Mouse (Mus musculus) retina, adult 2 months (tissue): ENCODE results near the gene Helz2.

Experiments
- DNase-seq: peaks from one replicate; pipeline ENCODE4 v3.0.0-alpha.2; 2012; ENCODE audit warnings: low read depth, low spot score

Helz2 gene

DNA sequence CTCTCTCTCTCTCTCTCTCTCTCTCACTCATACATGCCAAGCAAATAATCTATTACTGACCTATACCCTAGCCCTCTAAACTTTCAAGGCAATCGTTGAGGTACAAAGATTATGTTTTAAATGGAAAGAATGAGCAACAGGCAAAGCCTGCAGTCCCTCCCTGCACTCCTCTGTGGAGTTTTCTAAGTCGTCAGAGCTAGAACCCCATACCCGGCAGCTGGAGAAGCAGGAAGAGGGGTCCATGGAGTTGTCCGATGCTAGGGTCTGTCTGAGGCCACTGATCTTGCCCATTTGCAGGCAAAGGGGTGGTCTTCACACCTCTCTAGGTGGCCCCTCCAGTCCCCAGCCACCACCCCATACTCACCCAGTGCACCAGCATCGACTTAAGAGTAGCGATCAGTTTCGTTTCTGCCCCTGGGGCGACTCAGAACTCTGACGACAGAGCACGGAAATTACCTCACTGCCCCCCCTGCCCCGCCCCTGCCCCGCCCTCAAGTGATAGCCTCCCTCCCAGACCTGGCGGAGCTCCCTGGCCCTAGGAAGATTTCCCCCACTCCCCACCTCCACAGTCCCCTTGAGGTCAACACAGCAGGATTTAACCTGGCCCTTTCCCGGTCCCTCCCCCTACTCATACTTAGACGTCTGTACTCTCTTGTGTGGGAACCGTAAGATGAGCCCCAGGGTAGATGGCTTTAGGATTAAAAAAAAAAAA, at the start of gene Helz2:
Helz2 (minus strand) TSS at position 426 of the 712 bp plus-strand sequence.
- no peak for DNase-seq

DNA sequence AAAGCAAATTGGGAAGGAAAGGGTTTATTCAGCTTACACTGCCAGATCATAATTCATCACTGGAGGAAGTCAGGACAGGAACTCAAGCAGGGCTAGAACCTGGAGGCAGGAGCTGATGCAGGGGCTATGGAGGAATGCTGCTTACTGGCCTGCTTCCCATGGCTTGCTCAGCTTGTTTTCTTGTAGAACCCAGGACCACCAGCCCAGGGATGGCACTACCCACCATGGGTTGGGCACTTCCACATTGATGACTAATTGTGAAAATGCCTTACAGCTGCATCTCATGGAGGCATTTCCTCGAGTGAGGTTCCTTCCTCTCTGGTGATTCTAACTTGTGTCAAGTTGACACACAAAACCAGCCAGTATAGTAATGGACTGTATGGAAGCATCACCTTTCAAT, 49.1 kb upstream of the Helz2 start:
- DNase-seq = no peak

- no peak for DNase-seq
Observed at GRCm38 (mm10) chr2:181288691-181289090, 46.9 kb upstream of the Helz2 start.

DNA sequence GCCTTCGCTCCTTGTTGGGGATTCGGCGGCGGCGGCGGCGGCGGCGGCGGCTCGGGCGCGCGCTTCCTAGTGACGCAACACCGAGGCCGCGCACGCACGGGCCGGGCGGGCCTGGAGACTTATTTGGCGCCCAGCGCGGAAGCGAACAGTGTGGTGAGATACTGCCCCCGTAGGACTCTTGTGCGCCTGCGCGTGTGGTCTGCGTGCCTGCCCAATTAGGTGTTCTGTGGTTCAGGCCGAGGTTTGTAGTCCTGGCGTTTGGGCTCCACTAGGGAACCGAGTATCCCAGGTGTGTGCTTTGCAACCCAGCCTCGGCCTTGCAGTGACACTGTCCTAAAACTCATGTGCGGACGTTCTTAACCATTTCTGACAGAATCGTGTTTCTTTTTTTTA, 46.1 kb upstream of the Helz2 start, which contains the start of gene Gmeb2:
Gmeb2 (minus strand) TSS at position 78 of the 393 bp plus-strand sequence.
- DNase-seq = peak; percentile 92

- peak; percentile 53 for DNase-seq
Observed at GRCm38 (mm10) chr2:181287338-181287957, 45.6 kb upstream of the Helz2 start.

DNA sequence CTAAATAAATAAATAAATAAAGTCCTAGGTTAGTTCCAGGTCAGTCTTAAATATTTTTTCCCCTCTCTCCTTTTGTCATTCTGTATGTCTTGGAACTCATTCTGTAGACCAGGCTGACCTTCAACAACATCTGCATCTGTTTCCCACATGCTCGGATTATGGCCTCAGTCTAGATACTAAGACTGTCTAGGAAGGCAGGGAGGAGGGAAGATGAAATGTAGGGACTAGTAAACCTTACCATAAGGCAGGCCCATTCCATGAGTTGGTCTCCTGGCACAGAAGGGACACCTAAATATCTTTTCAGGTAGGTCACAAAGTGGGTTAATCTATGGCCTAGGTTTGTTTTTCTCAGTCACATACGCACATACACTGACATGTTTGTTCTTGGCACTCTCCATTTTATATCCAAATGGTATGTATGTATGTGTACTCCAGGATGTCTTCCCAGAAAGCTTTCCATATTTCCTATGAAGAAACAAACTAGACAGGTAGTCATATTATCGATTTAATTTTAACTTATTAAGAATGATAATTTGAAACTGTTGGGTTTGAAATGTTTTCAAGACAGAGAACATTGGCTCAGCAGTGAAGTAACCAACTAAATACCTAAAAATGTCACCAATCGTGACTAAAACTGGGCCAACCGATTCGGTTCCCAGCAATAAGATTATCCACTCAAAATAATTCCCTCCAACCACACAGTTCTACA, 45.0 kb upstream of the Helz2 start:
- no peak for DNase-seq

DNA sequence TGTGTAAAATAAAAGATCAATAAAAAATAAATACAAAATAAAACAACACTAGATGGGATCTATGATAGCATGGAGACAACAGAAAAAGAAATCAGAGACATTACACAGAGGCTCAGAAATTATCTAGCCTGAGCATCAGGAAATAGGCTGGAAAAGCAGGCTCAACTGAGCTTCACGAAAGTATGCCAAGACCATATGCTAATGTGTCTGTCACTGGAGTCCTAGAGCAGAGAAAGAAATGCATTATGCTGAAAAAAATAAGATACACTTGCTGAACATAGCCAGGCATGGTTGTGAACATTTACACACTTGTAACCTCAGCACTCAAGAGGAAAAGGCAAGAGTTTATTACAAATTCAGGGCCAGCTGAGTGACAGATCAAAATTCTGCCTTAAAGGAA, 38.1 kb upstream of the Helz2 start:
- no peak for DNase-seq

- DNase-seq = no peak
Observed at GRCm38 (mm10) chr2:181277866-181278265, 36.0 kb upstream of the Helz2 start.

GRCm38 (mm10) chr2:181276766-181277165, 34.9 kb upstream of the Helz2 start:
- no peak for DNase-seq

- DNase-seq = no peak
Observed at GRCm38 (mm10) chr2:181274639-181275038, 32.8 kb upstream of the Helz2 start.

DNA sequence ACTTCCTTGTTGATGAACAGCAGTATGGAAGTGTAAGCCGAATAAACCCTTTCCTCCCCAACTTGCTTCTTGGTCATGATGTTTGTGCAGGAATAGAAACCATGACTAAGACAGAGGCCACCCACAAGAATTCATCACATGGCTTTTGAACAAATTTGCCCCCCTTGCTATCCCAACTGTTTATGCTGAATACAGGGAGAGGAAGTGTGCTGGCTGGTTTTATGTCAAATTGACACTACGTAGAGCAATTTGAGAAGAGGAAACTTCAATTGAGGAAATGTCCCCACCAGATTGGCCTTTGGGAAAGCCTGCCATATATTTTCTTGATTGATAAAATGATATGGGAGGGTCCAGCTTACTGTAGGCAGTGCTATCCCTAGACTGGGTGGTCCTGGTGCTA, 32.0 kb upstream of the Helz2 start:
- no peak for DNase-seq

GRCm38 (mm10) chr2:181272092-181272491, 30.3 kb upstream of the Helz2 start:
- DNase-seq = no peak

DNA sequence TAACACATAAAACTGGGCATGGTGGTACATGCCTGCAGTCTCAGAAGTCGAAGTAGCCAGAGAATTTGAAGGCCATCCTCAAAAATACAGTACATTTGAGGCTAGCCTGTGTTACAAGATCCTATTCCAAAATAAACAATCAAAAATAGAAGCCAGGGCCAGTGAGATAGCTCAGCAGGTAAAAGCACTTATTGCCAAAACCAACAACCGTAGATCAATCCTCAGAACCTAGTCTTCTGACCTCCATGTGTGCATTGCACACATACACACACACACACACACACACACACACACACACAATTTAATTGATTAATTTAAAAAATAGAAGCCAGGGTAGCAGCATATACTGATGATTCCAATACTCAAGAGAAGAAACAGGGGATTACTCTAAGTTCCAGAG, 25.0 kb upstream of the Helz2 start:
- no peak for DNase-seq

DNA sequence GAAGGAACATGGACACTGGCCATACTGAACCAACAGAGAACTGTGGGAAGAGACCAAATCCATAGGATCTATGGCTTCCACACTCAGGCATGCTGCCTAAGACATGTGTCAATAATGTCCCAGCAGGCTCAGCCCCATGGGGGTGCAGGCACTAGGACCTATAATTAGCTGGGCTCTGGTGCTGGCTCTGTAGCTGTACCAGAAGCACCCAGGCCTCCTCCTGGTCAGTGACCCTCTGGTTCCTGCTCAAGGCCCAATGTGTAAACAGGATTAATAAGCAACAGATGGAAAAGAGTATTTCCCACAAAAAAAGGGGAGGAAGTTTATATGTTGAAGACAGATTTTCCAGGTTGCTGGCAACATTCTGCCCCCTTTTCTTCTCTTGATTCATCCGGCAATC, 11.4 kb upstream of the Helz2 start:
- DNase-seq = no peak

GRCm38 (mm10) chr2:181251841-181252240, 10.0 kb upstream of the Helz2 start:
- DNase-seq = no peak

DNA sequence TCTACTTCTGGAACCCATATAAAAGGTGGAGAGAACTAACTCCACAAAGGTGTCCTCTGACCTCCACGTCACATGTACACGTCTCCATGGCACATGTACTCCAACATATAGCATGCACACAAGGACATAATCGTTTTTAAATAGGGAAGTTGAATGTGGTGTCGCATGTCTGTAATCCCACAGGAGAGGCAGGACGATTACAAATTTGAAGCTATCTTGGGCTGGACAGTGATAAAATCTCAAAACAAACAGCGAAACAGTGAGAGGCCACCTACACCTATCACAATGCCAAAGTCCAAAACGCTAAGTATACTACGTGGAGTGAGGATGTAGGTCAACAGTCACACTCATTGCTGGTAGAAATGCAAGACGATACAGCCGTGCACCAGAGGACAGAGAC, 7.4 kb upstream of the Helz2 start:
- no peak for DNase-seq

DNA sequence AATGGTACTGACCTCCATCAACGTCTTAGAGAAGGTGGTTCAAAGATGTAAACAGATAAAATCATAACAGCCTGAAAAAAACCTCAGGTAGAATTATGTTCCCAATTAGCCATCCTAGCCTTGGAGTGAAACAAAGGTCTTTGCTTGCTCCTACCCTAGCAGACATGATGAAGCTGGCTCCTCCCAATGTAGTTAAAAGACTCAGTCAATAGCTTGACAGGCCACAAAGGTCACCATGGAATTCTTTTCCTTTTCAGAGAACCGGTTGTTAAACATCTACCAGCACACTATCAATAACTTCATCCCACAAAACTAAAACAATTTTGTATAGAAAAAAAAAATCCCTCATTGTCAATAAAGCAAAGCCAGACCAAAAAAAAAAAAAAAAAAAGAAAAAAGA, 3.2 kb upstream of the Helz2 start:
- no peak for DNase-seq

- no peak for DNase-seq
Observed at GRCm38 (mm10) chr2:181243706-181244394, 2.0 kb upstream of the Helz2 start.

GRCm38 (mm10) chr2:181242314-181242665, 463 bp upstream of the Helz2 start:
- no peak for DNase-seq

DNA sequence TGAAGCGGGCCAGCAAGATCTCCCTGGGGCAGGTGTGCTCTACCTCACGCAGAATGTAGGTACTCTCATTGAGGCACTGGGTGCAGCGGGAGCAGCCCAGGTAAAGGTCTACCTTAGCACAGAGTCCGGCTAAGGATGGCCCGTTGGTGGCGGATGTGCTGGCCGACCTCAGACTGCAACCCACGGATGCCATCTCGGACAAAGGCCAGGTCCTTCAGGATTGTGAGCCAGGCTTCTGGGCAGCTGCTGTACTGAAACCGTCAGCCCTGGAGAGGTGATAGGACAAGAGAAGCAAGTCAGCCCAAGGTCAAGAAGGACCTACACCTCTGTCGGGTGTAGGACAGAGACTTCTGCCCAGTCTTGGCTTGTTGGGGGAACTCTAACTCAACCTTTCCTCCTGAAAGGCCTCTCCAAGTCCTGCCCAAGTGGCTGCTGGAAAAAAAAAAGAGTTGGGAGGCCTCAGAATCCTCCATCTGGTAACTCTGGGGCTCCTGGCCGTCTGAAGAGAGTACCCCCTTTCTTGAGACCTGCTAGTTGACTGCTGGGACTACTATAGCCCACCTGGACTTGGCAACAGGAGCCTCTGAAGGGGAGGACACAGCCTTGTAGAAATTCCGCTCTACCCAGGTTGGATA, 904 bp downstream of the Helz2 start:
- DNase-seq = no peak

GRCm38 (mm10) chr2:181239261-181239660, 2.6 kb downstream of the Helz2 start:
- DNase-seq = no peak

- DNase-seq = no peak
Observed at GRCm38 (mm10) chr2:181238861-181239260, 3.0 kb downstream of the Helz2 start.
